Mouse (Mus musculus) ES-Bruce4 (cell line): Measurements from ENCODE around the gene 2310039H08Rik. TPM values are rescaled to one million over a fixed set of nuclear protein-coding genes. Genes with fewer than 3 reads are reported as not detected.

ENCODE experiments used
- H3K27ac ChIP-seq: 2 replicates; pipeline ENCODE4 v1.5.1; 2012; ENCODE audit warnings: low read length, inconsistent platforms; ENCODE audit not compliant: insufficient read depth
- H3K27me3 ChIP-seq: 2 replicates; pipeline ENCODE4 v1.6.1; 2012; ENCODE audit warnings: mild to moderate bottlenecking, low read length, inconsistent platforms; ENCODE audit not compliant: control insufficient read depth, poor library complexity, insufficient read depth, severe bottlenecking
- H3K36me3 ChIP-seq: 2 replicates; pipeline ENCODE4 v1.6.1; 2012; ENCODE audit warnings: inconsistent platforms, mild to moderate bottlenecking, low read length, moderate library complexity; ENCODE audit not compliant: control insufficient read depth, poor library complexity, insufficient read depth, severe bottlenecking
- H3K4me1 ChIP-seq: one replicate; pipeline ENCODE4 v1.8.1; 2011; ENCODE audit warnings: low read length; ENCODE audit not compliant: control insufficient read depth, insufficient read depth
- H3K4me3 ChIP-seq: 2 replicates; pipeline ENCODE4 v1.5.1; 2011; ENCODE audit warnings: low read depth, mild to moderate bottlenecking, low read length
- H3K9ac ChIP-seq: 2 replicates; pipeline ENCODE4 v1.6.1; 2012; ENCODE audit warnings: low read depth, mild to moderate bottlenecking, inconsistent platforms; ENCODE audit not compliant: poor library complexity, severe bottlenecking
- H3K9me3 ChIP-seq: replicated peaks from 2 replicates; pipeline ENCODE4 v1.6.1; 2012; ENCODE audit warnings: mild to moderate bottlenecking, low read length, inconsistent platforms; ENCODE audit not compliant: control insufficient read depth, poor library complexity, insufficient read depth, severe bottlenecking
- CTCF ChIP-seq: IDR thresholded peaks from one replicate; pipeline ENCODE4 v1.8.1; 2011; ENCODE audit warnings: low read depth, low read length
- EP300 ChIP-seq: IDR thresholded peaks from 2 replicates; pipeline ENCODE4 v1.6.1; 2011; ENCODE audit warnings: low read depth, low read length; ENCODE audit not compliant: insufficient read depth
- POLR2A ChIP-seq: IDR thresholded peaks from one replicate; pipeline ENCODE4 v1.8.1; 2011; ENCODE audit warnings: low read length; ENCODE audit not compliant: insufficient read depth
- polyA plus RNA-seq: library from polyadenylated mRNA; stranded (reverse); fragments of >200 nt; gene quantifications from 2 replicates; pipeline ENCODE4 v1.2.4, GENCODE M21; 2011; ENCODE audit warnings: low read depth; ENCODE audit not compliant: missing spikeins, insufficient read depth, insufficient read length

2310039H08Rik gene
- polyA plus RNA-seq, 1 experiment = 6.7 TPM

DNA sequence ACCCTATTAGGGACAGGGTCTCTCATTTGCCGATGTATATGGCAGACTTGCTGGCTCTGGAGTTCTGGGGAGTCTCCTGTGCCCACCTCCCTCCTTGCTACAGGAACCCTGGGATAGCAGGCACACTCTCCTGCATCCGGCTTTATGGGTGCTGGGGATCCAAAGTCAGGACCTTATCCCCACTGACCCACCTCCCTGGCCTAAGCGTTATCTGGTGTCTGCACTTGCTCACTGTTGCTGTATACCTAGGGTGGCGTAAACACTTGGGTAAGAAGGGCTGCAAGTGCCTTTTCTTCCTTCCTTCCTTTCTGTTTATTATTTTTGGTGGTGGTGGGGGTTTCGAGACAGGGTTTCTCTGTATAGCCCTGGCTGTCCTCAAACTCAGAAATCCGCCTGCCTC is 31.1 kb upstream of the 2310039H08Rik start:
- H3K4me3 ChIP-seq = no peak overlapping the region
- no peak overlapping the region for H3K27ac ChIP-seq
- no peaks in the 10 kb centered on the region for H3K9me3 ChIP-seq
- H3K36me3 ChIP-seq = peaks cover 7% of the 10 kb centered on the region; the same call in 1 of the 2 replicates
- no peaks in the 10 kb centered on the region for H3K27me3 ChIP-seq
- TF ChIP-seq POLR2A = no peak
- TF ChIP-seq EP300 = no peak
- TF ChIP-seq CTCF = no peak
- H3K4me1 ChIP-seq = no peaks in the 10 kb centered on the region
- H3K9ac ChIP-seq = no peak overlapping the region

GRCm38 (mm10) chr17:46742986-46743385 is 29.4 kb upstream of the 2310039H08Rik start:
- no peak for TF ChIP-seq CTCF
- no peak for TF ChIP-seq POLR2A
- TF ChIP-seq EP300 = no peak
- Histone ChIP-seq H3K36me3 (peaks cover 11% of the 10 kb centered on the region), H3K4me1 (no peaks in the 10 kb centered on the region)

DNA sequence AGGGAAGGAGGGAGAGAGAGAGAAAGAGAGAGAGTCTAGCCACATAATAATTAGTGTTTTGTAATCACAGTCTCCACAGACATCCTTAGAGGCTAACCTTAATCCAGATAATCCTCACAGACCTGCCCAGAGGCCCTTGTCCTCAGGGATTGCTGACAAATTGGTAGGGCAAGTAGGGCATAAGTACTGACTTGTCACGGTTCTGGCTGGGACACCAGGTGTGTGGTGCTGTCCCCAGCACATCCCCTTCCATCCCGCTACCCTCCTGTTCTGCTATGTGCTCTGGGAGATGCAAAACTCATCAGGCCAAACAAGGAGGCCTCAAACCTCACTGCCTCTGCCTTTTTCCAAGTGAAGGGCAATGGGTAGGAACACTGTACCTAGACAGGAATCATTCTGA is 26.9 kb upstream of the 2310039H08Rik start:
- Histone ChIP-seq H3K9me3 (no peaks in the 10 kb centered on the region), H3K27me3 (no peaks in the 10 kb centered on the region), H3K4me1 (no peaks in the 10 kb centered on the region), H3K9ac (no peak overlapping the region), H3K27ac (no peak overlapping the region), H3K4me3 (no peak overlapping the region), H3K36me3 (peaks cover 11% of the 10 kb centered on the region)
- TF ChIP-seq CTCF = no peak
- no peak for TF ChIP-seq EP300
- TF ChIP-seq POLR2A = no peak

More at GRCm38 (mm10) chr17:46742986-46743385, 29.4 kb upstream of the 2310039H08Rik start:
- Histone ChIP-seq H3K9ac (no peak overlapping the region), H3K9me3 (no peaks in the 10 kb centered on the region), H3K27me3 (no peaks in the 10 kb centered on the region), H3K4me3 (no peak overlapping the region), H3K27ac (no peak overlapping the region)

DNA sequence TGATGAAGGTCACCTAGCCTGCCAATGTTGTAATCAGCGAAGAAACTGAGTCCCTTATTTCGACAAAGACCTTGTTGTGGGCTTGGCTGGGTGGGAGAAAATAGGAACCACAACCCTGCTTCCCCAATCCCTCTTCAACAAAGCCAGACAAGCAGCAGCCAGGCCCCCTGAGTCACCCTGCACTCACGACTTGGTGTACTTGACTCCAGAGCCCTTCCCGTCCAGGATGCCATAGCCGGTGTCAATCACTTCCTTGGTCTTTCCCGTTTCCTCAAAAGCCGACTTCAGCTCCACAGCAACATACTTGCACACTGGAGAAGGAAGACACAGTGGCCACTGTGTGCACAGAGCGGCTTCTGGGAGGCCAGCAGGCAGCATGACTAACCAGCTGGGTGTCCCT is 25.2 kb upstream of the 2310039H08Rik start:
- H3K27me3 ChIP-seq = no peaks in the 10 kb centered on the region
- H3K9ac ChIP-seq = no peak overlapping the region
- no peak overlapping the region for H3K4me3 ChIP-seq
- H3K4me1 ChIP-seq = no peaks in the 10 kb centered on the region
- no peaks in the 10 kb centered on the region for H3K9me3 ChIP-seq
- TF ChIP-seq EP300 = no peak
- TF ChIP-seq CTCF = no peak
- TF ChIP-seq POLR2A = no peak
- H3K27ac ChIP-seq = no peak overlapping the region
- peaks cover 11% of the 10 kb centered on the region for H3K36me3 ChIP-seq

DNA sequence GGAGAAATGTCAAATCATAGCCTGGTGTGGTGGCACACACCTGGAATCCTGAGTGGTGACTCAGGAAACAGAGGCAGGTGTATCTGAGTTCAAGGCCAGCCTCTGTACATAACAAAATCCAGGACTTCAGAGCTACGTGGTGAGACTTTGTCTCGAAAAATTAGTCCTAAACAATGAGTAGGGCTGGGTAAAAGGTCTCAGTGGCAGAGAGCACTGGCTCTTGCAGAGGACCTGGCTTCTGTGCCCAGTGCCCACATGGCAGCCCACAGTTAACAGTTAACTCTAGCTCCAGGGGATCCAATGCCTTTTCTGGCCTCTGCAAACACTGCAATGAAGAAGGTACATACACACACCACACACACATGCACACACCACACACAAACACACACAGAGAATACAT is 24.6 kb upstream of the 2310039H08Rik start:
- no peak overlapping the region for H3K4me3 ChIP-seq
- no peak overlapping the region for H3K9ac ChIP-seq
- no peaks in the 10 kb centered on the region for H3K9me3 ChIP-seq
- no peaks in the 10 kb centered on the region for H3K27me3 ChIP-seq
- H3K4me1 ChIP-seq = no peaks in the 10 kb centered on the region
- no peak overlapping the region for H3K27ac ChIP-seq
- peaks cover 11% of the 10 kb centered on the region for H3K36me3 ChIP-seq
- TF ChIP-seq POLR2A (no peak), EP300 (no peak), CTCF (no peak)

- Histone ChIP-seq H3K9ac (no peak overlapping the region), H3K27me3 (no peaks in the 10 kb centered on the region), H3K4me3 (no peak overlapping the region), H3K4me1 (no peaks in the 10 kb centered on the region), H3K36me3 (peaks cover 11% of the 10 kb centered on the region), H3K27ac (no peak overlapping the region), H3K9me3 (no peaks in the 10 kb centered on the region)
- no peak for TF ChIP-seq CTCF
- TF ChIP-seq POLR2A = no peak
- TF ChIP-seq EP300 = no peak
These were observed 23.2 kb upstream of the 2310039H08Rik start for GRCm38 (mm10) chr17:46749282-46749681.

DNA sequence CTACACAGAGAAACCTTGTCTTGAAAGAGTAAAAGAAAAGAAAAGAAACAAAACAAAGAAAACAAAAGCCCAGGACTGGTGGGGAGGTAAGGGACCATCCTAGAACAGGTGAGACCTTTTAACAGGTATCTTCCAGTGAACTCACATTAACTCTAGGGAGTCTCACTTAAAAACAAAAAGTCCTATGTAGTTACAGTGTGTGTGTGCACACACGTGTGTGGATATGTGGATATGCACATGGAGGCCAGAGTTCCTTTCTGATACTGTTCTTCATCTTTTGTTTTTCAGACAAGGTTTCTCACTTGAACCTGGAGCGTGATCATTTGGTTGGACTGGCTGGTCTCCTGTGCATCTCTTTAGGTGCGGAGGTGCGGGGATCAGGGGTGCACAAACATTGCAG is 21.9 kb upstream of the 2310039H08Rik start:
- H3K27ac ChIP-seq = no peak overlapping the region
- no peaks in the 10 kb centered on the region for H3K27me3 ChIP-seq
- peaks cover 9% of the 10 kb centered on the region; the same call in 1 of the 2 replicates for H3K36me3 ChIP-seq
- TF ChIP-seq CTCF = no peak
- TF ChIP-seq POLR2A = no peak
- TF ChIP-seq EP300 = no peak
- peak overlapping the region; percentile 75 for H3K9ac ChIP-seq
- H3K4me1 ChIP-seq = no peaks in the 10 kb centered on the region
- no peak overlapping the region for H3K4me3 ChIP-seq
- H3K9me3 ChIP-seq = no peaks in the 10 kb centered on the region
